Mouse (Mus musculus) CH12F3 (cell line): Measurements from ENCODE around the gene Gpr165.

Experiments
- in situ Hi-C: fragments of 300-500 bp; cut with MboI; formaldehyde crosslinking; loops from 2 replicates; pipeline ENCODE4 v1.14.3; 2020; ENCODE audit warnings: low sequenced_read_pairs

Gene Gpr165

GRCm38 (mm10) chrX:96712907-96713774 lies at the start of gene Gpr165:
Gene Gpr165, plus strand, starts transcription at chrX:96713441.
- in situ Hi-C loops: no loop called here

- in situ Hi-C loops: no loop called here
Measured at GRCm38 (mm10) chrX:96674871-96675270, 38.4 kb upstream of the Gpr165 start.
